Mouse (Mus musculus): ENCODE measurements around the gene Dmwd.

DNA sequence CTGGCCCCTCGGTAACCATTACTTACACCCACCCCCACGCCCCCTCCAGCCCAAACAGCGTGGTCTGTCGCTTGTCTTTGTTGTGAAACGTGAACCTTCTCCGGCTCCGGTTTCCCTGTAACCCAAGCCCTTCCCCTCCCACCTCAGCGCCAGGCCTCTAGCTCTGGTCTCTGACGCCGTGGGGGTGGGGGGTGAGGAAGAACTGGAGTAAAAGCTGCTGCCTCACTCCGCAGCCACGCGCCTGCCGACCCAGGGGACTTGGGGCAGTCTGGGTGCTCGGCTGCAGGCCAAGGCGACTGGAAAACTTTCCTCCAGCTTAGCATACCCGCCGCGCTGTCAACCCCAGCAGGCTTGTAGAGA, 19.7 kb downstream of the Dmwd start:
- no peak for TF ChIP-seq CTCF (IDR thresholded peaks at IDR 0.05; ENCODE audit: extremely low read depth, insufficient read length, insufficient replicate concordance, low read depth, low read length)
- TF ChIP-seq POLR2A (IDR thresholded peaks at IDR 0.05; ENCODE audit: low read depth, low read length) = no peak

All from small intestine, adult 2 months (tissue).